Mouse (Mus musculus): ENCODE measurements around the gene Ak1.

Ak1 gene

GRCm38 (mm10) chr2:32683701-32684100, 62.1 kb downstream of the Ak1 start:
- no peak for DNase-seq (ENCODE audit: low read depth, low spot score)
